Mouse (Mus musculus) activated CD4-positive, CD25-positive, alpha-beta regulatory T cell, adult 4 months (primary cell): ENCODE measurements around the gene Bcar3. TPM values are rescaled to one million over a fixed set of nuclear protein-coding genes. Genes with fewer than 3 reads are reported as not detected.

Experiments used
- ATAC-seq: one replicate; pipeline ENCODE4 v1.8.0; 2017
- polyA plus RNA-seq, 2 experiments: library from polyadenylated mRNA; unstranded; fragments of 100-300 nt; shearing (Covaris generic); gene quantifications; one replicate each; pipeline ENCODE4 v1.2.1; 2017

The Bcar3 gene
- polyA plus RNA-seq, 2 experiments from 2014 or later, result 0.61 to 0.70 TPM

DNA sequence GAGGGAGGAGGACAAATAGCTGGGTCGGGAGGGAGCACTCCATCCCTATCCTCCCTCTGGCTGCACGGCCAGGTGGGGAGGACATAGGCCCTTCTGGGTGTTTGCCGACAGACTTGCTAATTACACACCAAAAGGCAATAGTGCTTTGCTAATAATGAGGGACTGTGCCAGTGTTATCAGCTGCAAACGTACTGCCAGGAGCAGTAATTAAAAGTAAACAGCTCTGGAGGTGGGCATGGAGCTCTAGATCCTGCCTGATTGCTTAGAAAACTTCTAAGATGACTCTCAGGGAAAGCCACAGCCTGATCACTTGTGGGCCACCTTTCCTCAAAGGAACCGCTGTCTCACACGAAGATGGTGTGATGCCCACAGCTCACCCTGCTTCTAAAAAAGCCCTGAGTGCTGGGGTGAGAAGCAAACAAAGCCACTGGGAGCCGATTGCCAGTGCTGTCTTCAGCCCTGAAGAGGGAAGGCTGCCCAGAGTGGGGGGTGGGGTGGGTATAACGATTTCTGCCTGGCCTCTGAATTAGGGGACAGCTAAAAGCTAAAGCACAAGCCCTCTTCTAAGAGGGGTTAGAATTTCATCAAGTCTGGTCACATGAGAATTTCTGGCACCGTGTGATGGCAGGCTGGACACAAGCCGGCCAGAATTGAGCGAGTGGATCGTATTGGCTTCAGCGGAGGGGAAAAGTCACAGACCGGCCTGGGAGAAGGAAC lies 189.3 kb downstream of the Bcar3 start:
- ATAC-seq, result no peak

DNA sequence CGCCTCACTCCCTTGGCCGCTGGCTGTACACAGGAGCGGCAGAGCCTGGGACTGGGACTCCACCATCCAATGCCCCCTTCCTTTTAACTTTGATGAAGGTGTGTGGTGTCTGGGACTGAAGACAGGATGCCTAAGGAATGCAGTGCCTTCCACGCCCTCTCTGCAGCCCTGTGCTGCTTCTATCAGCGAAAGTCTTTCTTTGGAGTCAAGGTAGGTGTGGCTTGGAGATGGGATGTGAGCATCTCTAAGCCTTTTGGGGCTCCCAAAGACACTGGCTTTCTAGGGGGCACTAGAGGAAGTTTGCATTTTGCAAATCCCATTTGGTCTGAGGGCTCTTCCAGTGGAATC lies 189.8 kb downstream of the Bcar3 start:
- no peak for ATAC-seq

DNA sequence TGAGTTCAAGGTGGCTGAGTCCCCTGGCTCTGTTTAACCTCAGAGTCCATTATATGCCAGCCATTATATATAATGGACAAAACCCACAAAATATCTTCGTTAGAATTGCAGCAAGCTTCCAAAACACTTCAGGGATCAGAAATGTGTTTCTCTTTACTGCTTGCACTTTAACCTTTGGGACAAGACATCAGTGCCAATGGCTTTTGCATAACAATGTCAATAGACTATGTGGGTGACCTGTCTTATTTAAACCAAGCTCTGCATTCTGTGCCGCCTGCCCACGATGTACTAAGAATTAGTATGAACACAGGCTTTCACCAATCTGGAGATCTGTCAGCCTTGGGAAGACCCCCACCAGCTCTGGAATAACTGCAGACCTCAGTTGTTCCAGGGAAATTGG lies 190.4 kb downstream of the Bcar3 start:
- no peak for ATAC-seq

DNA sequence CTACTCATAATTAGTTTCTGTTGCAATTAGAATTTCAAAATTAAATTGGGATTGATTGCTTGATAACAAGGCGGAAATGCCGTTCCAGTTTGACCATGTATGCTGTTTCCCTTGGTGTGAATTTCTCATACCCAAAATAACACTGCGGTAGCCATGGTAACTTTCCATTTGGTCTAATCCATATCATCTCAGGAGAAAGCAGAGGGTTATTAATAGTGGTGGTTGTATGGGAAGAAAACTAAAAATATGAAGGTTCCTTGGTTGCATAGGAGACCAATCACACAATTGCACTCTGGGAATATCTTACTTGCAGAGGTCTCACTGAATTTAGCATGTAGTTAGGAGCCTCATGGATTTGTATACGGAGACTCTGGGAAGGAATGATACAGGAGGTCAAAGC lies 191.8 kb downstream of the Bcar3 start:
- ATAC-seq, result no peak

DNA sequence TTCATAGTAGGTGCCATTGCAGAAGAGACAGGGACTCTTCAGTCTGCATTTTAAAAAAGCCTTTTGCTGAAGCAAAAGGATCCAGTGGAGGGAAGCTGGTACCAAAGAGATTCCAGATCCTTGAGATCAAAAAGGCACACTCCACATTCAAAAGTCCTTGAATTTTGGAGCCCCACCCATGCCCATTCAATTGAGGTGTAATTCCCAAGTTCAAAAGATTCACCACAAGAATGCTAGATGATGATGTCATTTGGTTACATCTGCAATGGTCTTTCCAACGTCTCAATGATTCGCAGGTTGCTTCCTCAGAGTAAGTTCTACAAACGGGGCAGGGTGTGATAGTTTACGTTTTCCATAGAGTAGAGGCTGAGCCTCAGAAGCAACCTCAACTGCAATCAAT lies 192.3 kb downstream of the Bcar3 start:
- no peak for ATAC-seq

DNA sequence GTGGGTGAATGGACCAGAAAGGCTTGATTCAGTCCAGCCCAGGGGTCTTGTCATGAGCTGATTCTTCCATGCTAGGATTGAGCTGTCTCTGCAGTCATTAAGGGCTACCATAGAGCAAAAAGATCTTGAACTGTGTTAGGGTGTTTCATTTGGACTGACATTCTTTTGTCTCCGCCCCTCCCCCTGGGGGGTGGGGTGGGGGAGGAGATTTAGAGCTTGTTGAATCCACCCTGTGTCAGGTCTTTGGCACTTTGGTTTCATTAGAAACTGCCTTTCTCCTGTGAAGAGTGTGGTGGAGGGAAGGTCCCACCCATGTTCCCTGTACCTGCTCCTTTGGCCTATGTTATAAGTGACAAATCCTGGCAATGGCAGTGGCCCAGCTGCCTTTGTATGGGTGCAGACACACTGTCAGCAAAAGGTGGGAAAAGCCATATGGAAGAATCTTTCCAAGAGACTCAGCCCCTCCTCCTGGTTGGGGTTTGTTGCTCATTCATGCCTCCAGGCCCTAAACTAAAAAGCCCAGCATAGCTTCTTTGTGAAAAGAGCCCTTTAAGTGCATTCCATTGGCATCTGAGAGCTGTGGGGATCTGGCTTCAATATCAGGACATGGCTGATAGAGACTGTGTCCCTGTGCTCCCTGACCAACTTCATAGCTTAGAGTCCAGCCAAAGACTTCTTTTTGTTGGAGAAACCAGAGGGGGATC lies 194.3 kb downstream of the Bcar3 start:
- no peak for ATAC-seq

DNA sequence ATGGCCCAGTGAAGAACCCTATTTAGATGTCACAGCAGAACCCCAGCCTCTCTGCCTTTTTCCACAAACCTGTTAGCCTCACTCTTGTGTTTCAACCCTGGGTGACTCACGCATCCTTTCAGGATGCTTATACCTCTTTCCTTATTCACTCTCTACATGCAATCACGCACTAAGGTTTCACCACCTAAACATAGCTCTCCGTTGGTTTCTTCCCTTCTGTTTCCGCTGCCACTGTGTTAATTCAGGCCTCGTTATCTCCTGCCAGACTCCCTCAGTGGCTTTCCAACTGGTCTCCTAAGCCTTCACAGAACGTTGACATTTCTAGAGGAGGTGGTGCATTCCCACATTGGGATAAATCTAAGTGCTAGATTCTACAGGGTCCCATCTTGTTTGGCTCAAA lies 196.6 kb downstream of the Bcar3 start:
- no peak for ATAC-seq

DNA sequence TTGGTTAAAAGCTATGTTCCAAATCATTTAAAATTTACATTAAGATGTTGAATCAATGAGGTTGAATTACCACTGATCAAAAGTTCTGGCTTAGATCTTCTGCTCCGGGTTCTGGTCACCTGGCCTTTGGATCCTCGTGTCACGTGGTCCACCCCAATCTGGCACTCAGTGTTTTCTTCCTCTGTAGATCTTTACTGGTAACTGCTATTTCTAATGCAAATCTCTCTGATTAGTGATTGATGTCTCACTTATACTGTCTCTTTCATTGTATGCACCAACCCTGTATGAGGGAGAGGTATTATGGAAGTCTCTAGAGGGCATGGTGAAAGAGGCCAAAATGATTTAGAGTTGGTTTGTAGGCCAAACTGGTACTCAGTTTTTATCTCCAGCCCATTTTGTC lies 198.1 kb downstream of the Bcar3 start:
- ATAC-seq, result no peak

DNA sequence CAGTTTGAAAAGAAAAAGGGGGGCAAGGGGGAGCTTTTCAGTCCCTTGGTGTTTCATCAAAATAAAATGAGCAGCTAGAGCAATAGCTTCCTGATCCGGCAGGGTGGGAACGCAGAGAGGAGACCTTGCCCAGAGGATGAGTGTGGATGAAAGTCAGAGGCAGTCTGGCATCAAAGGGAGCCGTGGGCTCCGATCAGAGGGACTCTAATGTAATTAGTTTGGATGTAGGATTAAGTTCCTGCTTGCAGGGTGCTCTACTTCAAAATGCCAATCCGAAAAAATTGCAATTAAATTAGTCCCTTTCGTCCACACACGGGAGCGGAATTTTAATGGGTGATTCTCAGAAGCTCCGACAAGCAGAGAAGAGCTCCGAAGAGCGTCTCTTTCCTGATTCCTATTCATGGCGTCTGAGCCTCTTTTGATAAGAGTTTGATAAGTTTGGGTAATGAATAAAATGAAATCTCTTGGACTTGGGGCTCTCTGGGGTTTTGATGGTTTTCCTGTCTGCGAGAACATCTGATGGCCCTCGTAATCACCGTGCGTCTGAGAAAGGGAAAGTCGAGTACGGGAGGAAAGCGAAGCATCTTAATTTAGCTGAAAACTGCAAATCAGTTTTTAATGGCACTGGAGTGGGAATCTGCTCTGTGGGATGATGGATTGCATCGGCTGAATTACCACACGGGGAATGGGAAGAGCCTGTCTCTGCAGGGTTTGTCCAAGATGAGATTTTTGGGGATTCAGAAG lies 199.1 kb downstream of the Bcar3 start:
- ATAC-seq, result no peak

DNA sequence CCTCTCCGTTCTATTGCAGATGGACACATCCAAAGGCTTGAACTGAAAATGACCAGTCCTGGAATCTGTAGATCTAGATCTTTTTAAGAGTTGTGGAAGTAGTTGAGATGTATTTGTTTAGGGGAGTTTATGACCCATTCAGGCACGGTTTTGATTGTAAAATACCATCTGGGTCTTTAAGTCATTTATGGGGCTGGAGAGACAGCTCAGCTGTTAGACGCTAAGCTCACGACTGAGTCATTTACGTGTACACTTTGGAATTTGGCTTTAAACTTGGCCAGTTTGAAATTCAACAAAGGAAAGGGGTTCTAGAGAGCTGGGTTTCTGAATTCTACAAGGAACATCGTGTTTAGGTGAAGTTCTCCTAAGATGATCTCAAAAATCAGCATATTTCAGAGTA lies 200.8 kb downstream of the Bcar3 start:
- no peak for ATAC-seq

DNA sequence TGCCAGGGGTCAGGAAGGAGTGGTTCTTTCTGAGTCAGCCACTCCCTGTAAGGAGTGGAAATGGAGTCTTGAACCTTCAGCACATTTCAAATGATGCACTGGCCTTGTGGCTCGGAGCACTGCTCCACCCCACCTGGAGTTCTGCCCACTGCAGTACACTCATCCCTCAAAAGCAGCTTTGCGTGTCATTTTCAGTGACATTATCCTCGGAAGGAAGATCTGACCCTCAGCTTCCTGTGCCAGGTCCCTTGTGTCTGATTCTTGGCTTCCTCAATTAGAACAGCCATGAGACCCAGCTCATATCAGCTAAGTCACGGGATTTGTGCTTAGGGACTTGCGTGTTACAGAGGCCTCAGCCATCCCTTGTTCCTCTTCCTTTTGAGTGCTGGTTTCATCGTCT lies 203.9 kb downstream of the Bcar3 start:
- no peak for ATAC-seq

DNA sequence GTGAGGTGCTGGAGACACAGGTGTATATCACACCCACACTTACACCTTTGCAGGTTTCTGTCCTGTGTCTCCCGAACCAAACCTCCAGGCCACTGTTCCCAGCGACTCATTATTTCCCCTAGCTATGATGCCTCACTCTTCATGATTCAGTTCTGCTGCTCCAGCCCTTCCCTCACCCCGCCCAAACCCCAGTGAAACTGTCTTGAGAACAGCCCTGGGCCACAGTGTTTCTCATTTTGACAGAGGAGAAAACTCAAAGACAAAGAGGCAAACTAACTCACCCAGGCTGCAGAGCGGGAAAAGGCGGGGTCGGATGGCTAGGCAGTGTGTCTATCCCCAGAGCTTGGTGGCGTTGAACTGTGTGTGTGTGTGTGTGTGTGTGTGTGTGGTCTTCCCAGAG lies 204.6 kb downstream of the Bcar3 start:
- no peak for ATAC-seq

DNA sequence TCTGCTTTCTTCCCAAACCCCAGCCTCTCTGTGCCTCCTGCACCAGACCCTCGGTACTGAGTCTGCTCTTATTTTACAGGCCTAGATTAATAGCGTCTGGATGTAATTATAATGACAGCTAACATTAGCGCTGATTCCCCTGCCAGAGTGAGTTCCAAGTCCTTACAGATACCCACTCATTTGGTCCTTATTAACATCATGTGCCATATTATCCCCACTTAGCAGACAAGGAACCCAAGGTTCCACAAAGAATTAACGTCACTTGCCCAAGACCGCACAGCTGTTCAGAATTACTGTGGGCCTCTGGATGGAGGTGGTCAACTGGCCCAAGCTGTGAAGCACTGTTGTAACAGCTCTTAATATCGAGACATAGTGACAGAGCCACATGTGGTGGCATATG lies 205.7 kb downstream of the Bcar3 start:
- ATAC-seq, result no peak

DNA sequence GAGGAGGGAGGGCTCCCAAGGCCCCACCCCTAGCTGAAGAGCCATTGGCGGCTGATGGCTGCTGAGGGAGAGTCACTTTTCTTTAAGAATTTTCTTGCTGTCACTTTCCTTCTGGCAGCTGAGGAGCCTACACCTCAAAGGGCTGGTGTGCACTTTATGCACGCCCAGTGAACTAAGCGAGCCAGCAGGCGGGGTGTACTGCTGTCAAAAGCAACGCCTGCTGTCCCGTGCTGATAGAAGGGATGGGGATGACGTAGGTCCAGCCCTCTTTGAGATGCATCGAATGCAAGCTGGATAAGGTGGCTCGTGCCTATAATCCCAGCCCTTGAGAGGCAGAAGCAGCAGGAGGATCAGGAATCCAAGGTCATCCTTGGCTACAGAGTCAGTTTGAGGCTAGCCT lies 207.0 kb downstream of the Bcar3 start:
- ATAC-seq, result no peak

DNA sequence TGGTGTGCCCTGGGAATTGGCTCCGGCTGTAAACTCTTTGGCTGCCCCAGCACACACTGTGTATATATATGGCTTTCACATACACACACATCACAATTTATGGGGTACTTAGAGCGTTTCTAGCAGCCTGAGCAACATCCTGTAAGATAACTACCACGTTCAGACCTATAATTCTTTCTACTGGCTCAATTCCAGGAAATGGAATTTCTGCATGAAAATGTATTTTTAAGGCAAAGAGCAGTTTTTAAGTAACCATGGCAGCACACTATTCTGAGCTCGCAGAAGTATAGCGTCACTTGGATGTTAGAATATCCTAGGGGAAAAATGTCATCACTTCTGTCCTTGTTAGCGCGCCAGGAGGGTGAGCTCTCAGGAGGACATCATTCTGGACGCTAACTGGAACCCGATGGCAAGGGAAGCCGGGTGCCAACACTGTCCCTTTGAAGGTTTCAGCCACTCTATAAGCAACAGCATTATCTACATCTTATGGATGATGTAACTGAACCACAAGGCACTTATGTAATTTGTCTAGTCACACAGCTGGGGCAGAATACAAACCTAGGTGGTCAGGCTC lies 212.5 kb downstream of the Bcar3 start:
- no peak for ATAC-seq

DNA sequence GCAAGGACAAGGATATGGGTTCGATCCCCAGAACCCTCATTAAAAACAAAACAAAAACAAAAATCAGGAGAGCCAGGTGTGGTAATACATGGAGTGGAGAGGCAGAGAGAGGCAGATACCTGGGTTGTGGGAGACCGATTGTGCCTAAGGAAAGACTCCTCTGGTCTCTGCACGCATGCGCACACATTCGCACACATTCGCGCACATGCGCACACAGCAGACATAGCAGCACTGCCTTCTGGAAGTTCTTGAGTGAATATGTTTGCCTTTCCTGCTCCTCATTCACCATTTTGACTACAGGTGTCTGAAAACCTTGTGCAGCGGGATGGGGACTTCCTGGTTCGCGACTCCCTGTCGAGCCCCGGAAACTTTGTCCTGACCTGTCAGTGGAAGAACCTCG lies 213.9 kb downstream of the Bcar3 start:
- no peak for ATAC-seq

DNA sequence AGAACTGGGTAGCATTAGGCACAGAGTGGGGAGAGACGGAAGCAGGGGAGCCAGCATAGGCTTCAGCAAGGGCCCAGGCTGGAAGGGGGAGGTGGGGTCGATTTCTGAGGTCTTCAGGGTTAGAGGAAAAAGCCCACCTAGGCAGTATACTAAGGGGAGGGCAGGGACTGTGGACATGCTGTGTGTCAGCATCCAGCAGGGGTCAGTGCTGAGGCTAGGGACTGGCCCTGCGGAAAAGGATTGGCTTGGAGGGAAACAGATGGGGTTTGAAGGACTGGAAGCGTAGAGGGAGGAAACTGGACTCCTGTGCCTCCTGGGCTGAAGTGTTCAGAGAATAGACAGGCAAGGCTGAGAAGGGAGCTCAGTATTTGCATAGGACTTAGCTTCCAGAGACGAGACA lies 215.1 kb downstream of the Bcar3 start:
- no peak for ATAC-seq

DNA sequence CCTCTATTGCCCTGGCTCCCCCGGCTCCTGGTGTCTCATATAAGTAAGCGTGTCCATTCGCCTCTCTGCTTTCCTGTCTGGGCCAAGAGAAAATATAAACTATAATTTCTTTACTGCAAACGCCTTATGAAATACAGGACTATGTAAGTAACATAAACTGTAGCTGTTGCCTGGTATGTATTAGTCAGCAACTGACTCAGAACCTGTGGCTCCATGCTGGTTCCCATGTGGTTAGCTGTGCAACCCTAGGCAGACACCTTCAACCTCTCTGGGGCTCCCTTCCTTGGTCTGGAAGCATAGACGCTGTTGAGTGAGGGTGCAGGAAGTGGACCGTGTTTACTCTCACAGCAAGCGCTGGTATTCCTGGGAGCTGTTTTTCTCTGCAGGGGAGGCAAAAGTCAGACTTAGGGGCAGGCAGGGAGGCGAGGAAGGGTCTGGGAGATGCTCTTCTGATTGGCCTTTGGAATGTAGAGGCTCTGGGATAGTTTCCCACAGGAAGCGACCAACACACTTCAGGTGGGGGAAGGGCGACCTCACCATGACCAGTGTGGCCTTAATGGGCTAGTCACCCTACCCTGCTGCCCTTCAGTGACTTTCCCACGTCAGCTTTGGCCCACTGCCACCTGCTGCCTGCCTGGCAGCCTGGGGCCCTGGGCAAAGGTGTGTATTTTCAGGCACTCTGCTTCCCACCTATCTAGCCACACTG lies 215.8 kb downstream of the Bcar3 start:
- no peak for ATAC-seq

DNA sequence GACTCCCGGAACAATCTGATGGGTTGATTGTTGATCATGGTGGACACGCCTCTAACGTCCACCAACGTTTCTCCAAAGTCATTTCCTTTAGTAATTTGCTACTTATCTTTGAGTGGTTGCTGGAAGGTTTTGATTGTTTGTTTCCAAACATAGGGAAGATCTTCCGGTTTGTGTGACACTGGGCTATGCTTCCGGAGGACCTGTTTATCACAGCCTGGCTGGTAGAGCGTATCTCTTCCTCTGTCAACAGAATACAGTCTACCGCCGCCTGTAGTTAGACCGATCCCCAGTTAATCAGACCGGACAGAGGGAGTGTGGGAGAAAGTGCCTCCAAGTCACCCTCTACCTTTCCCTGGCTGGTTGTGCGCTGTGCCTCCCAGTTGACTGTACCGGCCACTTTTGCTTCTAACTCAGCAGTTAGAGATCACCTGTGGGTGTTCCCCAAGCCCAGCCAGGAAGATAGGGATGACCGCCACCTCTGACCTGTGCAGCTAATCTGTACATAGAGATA lies 216.4 kb downstream of the Bcar3 start:
- no peak for ATAC-seq

DNA sequence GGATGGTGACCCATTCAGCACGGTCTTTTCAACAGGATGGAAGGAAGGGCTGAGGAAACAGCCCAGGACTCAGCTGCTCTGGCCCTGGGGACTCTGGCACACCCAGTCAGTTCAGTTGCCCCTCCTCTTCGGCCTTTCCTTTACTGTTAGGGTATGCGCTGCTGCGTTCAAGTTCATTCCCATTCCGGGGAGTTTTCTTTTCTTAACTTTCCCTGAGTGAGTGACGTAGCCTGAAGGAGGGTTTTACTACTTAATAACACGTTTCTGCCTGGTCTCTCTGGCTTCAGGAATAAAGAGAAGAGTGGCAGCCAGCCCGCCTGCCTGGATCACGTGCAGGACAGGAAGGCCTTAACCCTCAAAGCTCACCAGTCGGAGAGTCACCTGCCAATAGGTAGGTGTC lies 217.0 kb downstream of the Bcar3 start:
- no peak for ATAC-seq

DNA sequence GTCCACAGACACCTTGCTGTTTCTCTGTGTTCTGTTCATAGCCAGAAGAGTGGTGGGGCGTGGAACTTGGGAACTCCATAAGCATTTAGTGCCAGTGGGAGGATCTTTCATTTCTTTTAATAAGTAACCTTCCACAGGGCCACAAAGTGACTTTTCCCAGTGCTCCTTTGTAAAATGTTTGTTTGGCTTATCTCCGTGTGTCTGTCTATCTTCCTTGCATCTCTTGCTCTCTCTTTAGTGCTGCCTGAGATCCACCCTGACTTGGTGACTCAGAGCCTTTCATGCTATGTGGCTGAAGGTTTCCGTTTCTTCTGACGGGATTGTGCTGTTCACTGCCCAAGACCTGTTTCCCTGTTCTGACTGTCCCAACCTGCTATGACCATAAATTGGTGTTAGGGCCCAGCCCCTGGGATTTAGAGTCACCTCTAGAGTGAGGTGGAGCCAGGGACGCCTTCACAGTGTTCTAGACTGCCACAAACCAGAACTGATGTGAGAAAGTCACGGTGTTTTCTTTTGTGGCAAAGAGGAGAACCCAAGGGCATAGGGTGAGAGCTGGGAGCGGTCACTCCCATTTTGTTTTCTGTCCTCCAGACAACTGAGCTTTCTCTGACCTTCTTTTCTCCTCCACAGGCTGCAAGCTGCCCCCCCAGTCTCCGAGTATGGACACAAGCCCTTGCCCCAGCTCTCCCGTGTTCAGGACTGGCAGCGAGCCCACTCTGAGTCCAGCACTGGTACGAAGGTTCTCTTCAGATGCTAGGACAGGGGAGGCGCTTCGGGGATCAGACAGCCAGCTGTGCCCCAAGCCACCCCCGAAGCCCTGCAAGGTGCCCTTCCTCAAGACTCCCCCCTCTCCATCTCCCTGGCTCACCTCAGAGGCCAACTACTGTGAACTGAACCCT lies 218.0 kb downstream of the Bcar3 start:
- no peak for ATAC-seq
